Mouse (Mus musculus): ENCODE results near the gene Ddrgk1. TPM values are rescaled to one million over a fixed set of nuclear protein-coding genes. Genes with fewer than 3 reads are reported as not detected.

Gene Ddrgk1
- 102 and 134 TPM in 2 replicates for polyA plus RNA-seq (2012)

DNA sequence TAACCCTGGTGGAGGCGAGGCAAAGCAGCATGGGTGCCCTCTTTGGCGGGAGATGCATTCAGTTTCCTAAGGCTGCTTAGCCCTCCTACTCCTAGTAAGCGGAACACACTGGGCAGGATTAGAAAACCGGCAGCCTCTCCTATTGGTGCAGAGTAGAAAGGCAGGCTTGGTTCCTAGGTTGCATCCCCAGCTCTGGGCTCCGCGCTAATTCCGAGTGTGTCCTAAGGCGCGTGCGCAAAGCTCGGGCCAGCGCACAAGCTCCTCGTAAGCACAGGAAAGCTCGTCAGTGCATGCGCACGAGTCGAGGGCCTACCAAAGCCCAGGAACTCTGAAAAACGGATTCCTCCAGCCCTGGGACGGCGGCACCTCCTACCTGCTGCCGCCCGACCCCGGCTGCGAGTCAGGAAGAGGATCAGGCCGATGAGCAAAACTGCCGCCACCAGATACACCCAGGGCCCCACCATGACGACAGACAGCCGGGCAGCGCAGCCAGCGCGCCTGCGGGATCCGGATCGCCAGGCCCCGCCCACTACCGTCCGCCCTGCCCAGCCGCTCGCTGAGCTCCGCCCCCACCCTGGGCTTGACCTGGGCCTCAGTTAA is at the start of gene Ddrgk1:
Gene Ddrgk1, minus strand, starts transcription at position 558 of the 600 bp plus-strand sequence.

DNA sequence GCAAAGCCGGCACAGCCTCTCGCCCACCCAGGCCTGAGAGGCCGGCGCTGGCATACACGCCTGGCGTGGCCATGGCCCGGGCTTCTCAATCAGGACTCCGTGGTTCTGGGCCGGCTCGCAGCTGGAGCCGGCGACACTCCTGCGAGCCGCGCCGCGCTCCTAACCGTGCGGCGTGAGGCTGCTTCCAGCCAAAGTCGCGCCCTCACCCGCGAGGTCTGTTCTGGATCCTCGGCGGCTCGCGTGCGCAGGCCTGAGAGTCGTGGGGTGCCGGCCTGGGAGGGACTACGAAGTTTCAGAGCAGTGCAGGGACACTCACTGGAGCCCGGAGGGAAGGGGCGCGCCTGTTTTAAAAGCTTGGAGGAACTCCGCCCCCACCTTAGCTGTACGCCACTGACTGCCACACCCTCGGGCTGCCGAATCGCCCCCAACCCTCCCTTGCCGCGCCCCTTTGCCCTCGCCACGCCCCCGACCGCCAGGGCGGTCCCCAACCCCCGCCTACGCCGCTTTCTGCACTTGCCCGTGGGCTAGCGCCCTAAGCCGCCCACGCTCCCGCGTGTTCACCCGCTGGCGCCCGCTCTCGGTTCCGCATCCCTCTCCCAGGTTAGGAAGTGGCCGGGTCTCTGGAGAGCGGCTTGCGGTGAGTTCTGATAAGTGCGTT is 32.8 kb upstream of the Ddrgk1 start, which contains the start of gene Slc4a11:
Gene Slc4a11, minus strand, starts transcription at position 367 of the 658 bp plus-strand sequence.

GRCm38 (mm10) chr2:130667559-130667958 is 3.1 kb upstream of the Ddrgk1 start, which contains the start of gene Itpa:
Gene Itpa (plus strand): TSS chr2:130667610.

GRCm38 (mm10) chr2:130642684-130643369 is 21.6 kb downstream of the Ddrgk1 start, which contains the start of gene Lzts3:
Gene Lzts3 (minus strand): TSS chr2:130642803.

DNA sequence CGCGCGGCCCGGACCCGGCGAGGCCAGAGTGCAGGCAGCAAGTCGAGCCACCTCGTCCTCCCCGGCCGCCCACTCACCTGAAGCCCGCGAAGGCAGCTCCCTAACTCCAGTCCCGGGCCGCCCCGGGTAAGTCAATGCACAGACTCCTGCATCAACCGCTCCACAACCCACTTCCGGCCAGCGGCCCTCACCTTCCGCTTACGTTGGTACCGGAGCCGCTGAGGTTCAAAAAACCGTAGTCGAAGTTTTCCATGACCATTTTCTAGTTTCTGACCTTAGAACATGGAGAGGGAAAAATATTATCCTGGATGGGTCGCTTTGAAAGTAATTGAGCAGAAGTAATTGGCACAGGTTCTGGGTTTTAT is 34.6 kb downstream of the Ddrgk1 start, which contains the start of the genes Fastkd5 and Ubox5:
Gene Fastkd5, minus strand, starts transcription at position 189 of the 365 bp plus-strand sequence.
Gene Ubox5, minus strand, starts transcription at position 200 of the 365 bp plus-strand sequence.

Other genes starting within 250 kb of the Ddrgk1 start
- 16.1 and 20.4 TPM in 2 replicates for gene Vps16, start 240.3 kb downstream of the Ddrgk1 start, polyA plus RNA-seq (2012)
- 17.7 and 21.0 TPM in 2 replicates for gene Pced1a, start 240.0 kb downstream of the Ddrgk1 start, polyA plus RNA-seq (2012)
- 19.4 and 23.3 TPM in 2 replicates for gene Ptpra, start 214.4 kb downstream of the Ddrgk1 start, polyA plus RNA-seq (2012)
- 135 and 170 TPM in 2 replicates for gene Mrps26, start 100.9 kb downstream of the Ddrgk1 start, polyA plus RNA-seq (2012)
- not detected in 2 replicates for gene Oxt, start 88.5 kb downstream of the Ddrgk1 start, polyA plus RNA-seq (2012)
- 0.13 TPM in 1 of 2 replicates, not detected in the other for gene Avp, start 82.1 kb downstream of the Ddrgk1 start, polyA plus RNA-seq (2012)
- gene Fastkd5, start 34.6 kb downstream of the Ddrgk1 start, polyA plus RNA-seq (2012): 0.65 and 0.66 TPM in 2 replicates
- 0.86 and 1.3 TPM in 2 replicates for gene Ubox5, start 34.6 kb downstream of the Ddrgk1 start, polyA plus RNA-seq (2012)
- 1.6 and 2.8 TPM in 2 replicates for gene Lzts3, start 21.9 kb downstream of the Ddrgk1 start, polyA plus RNA-seq (2012)
- 5.6 and 6.6 TPM in 2 replicates for gene Itpa, start 3.0 kb upstream of the Ddrgk1 start, polyA plus RNA-seq (2012)
- gene Slc4a11, start 32.9 kb upstream of the Ddrgk1 start, polyA plus RNA-seq (2012): 0.20 and 0.22 TPM in 2 replicates
- 2.5 and 5.1 TPM in 2 replicates for gene 4930402H24Rik, start 241.7 kb upstream of the Ddrgk1 start, polyA plus RNA-seq (2012)
- 3.7 and 4.0 TPM in 2 replicates for gene Atrn, start 241.8 kb upstream of the Ddrgk1 start, polyA plus RNA-seq (2012)